Comparison of ENCODE assay signal across 23 mouse cellular contexts in the genomic region with DNA sequence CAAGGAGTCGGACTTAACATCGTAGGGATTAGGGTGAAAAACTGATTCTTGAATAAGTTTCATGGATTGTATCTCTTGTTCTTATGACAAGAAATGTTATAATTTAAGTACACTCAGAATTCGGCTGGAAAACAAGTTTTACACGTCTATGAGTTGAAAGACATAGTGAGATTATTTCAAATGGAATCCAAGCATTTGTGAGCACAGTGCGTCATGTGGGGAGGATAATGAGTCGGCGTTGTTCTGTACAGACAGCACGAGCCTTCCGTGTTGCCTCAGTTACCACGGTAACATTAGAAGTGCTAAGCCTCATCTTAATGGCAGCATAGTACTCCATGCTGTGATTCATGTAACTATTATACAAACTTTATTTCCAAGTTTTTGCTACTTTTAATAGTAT. TPM values are rescaled to one million over a fixed set of nuclear protein-coding genes. Genes with fewer than 3 reads are reported as not detected.
A peak's percentile ranks its signal among the peaks of the same experiment; 100 is the strongest.
DNase-seq lines count a peak whose midpoint lies in the region; ATAC-seq and TF ChIP-seq lines count a peak whose summit lies in the region.
"Had no signal": no experiment of that assay in that cellular context is flagged by ENCODE, and none has a peak within 500 bp of the region (broad histone marks: within the 10 kb centered on the region; RNA-seq: fewer than 3 reads in every experiment).

No protein-coding gene starts in this region.

- H3K4me1 ChIP-seq in neural tube, embryonic 13.5 days (replicated peaks): peaks cover 16% of the 10 kb centered on the region
- H3K4me1 ChIP-seq in neural tube, embryonic 15.5 days: peaks cover 12% of the 10 kb centered on the region; the same call in 1 of the 2 replicates
- peaks cover 23% of the 10 kb centered on the region for H3K4me1 ChIP-seq in limb, embryonic 11.5 days (ENCODE audit: control insufficient read depth, insufficient read depth, low read length)
- H3K4me1 ChIP-seq in limb, embryonic 13.5 days: peaks cover 33% of the 10 kb centered on the region
- H3K4me1 ChIP-seq: forebrain, embryonic 13.5 days; forebrain, embryonic 15.5 days had no signal

- peak; percentile 94 for DNase-seq in adipocyte (ENCODE audit: low spot score)
- DNase-seq in limb, embryonic 11.5 days (ENCODE audit: low spot score): no peak
- DNase-seq in gastrocnemius, postnatal 10 days: no peak
- no peak for DNase-seq in layer of hippocampus, adult 2 months (ENCODE audit: low spot score in 2 of 2)
- no peak for DNase-seq in gastrocnemius, postnatal 4 days (ENCODE audit: low spot score in 2 of 2)
- DNase-seq: adrenal gland, adult 2 months; adrenal gland, postnatal 10 days; adrenal gland, postnatal 25 days; cerebellum, adult 11 months; cerebellum, adult 18-20 months; cerebellum, adult 8-10 months; cerebellum, adult 9-11 months; cerebellum, postnatal 14 days; cerebellum, postnatal 36 days had no signal

- H3K27ac ChIP-seq in neural tube, embryonic 13.5 days (replicated peaks): no peak overlapping the region
- no peak overlapping the region for H3K27ac ChIP-seq in neural tube, embryonic 15.5 days (replicated peaks)
- H3K27ac ChIP-seq in limb, embryonic 11.5 days (replicated peaks; ENCODE audit: low read depth, low read length): 0 out of 2 replicates have a peak overlapping the region, but pooled peaks have one; percentile 10
- 0 out of 2 replicates have a peak overlapping the region, but pooled peaks have one; percentile 2 for H3K27ac ChIP-seq in limb, embryonic 13.5 days
- no peak overlapping the region for H3K27ac ChIP-seq in layer of hippocampus, adult 2 months
- H3K27ac ChIP-seq: embryonic facial prominence, embryonic 10.5 days; embryonic facial prominence, embryonic 12.5 days; forebrain, embryonic 13.5 days; forebrain, embryonic 15.5 days had no signal

- peak; percentile 36; the same call in 1 of the 2 replicates for ATAC-seq in neural tube, embryonic 13.5 days (ENCODE audit: low read depth)
- ATAC-seq in neural tube, embryonic 15.5 days (ENCODE audit: low FRiP score): no peak
- ATAC-seq in limb, embryonic 11.5 days (ENCODE audit: insufficient number of reproducible peaks, low FRiP score, low TSS enrichment, low read depth): no peak
- ATAC-seq in limb, embryonic 13.5 days (ENCODE audit: low FRiP score, low read depth): no peak
- ATAC-seq: activated CD4-positive, CD25-positive, alpha-beta regulatory T cell, adult 4 months; forebrain, embryonic 13.5 days; forebrain, embryonic 15.5 days had no signal

- H3K9ac ChIP-seq in neural tube, embryonic 13.5 days: no peak overlapping the region
- no peak overlapping the region for H3K9ac ChIP-seq in neural tube, embryonic 15.5 days (replicated peaks)
- no peak overlapping the region for H3K9ac ChIP-seq in limb, embryonic 11.5 days (ENCODE audit: low read length)
- H3K9ac ChIP-seq in limb, embryonic 13.5 days: no peak overlapping the region
- H3K9ac ChIP-seq: embryonic facial prominence, embryonic 12.5 days; forebrain, embryonic 13.5 days; forebrain, embryonic 15.5 days; forebrain, postnatal 0 days had no signal

- no peaks in the 10 kb centered on the region for H3K9me3 ChIP-seq in neural tube, embryonic 13.5 days
- H3K9me3 ChIP-seq in neural tube, embryonic 15.5 days (replicated peaks): no peaks in the 10 kb centered on the region
- H3K9me3 ChIP-seq in limb, embryonic 11.5 days (ENCODE audit: control insufficient read depth, low read length): no peaks in the 10 kb centered on the region
- no peaks in the 10 kb centered on the region for H3K9me3 ChIP-seq in limb, embryonic 13.5 days
- H3K9me3 ChIP-seq: embryonic facial prominence, embryonic 10.5 days; embryonic facial prominence, embryonic 12.5 days; forebrain, embryonic 13.5 days; forebrain, embryonic 15.5 days had no signal

- no peak for TF ChIP-seq CTCF in layer of hippocampus, adult 2 months (conservative IDR thresholded peaks at IDR 0.05)

- H3K36me3 ChIP-seq in neural tube, embryonic 13.5 days: no peaks in the 10 kb centered on the region
- H3K36me3 ChIP-seq in neural tube, embryonic 15.5 days: no peaks in the 10 kb centered on the region
- no peaks in the 10 kb centered on the region for H3K36me3 ChIP-seq in limb, embryonic 11.5 days (ENCODE audit: control insufficient read depth, insufficient read depth, low read length)
- H3K36me3 ChIP-seq in limb, embryonic 13.5 days: no peaks in the 10 kb centered on the region
- H3K36me3 ChIP-seq: embryonic facial prominence, embryonic 10.5 days; embryonic facial prominence, embryonic 12.5 days; forebrain, embryonic 15.5 days had no signal

- no peaks in the 10 kb centered on the region for H3K27me3 ChIP-seq in neural tube, embryonic 13.5 days
- H3K27me3 ChIP-seq in neural tube, embryonic 15.5 days (replicated peaks): no peaks in the 10 kb centered on the region
- no peaks in the 10 kb centered on the region for H3K27me3 ChIP-seq in limb, embryonic 11.5 days (ENCODE audit: control insufficient read depth, insufficient read depth, low read length)
- no peaks in the 10 kb centered on the region for H3K27me3 ChIP-seq in limb, embryonic 13.5 days
- H3K27me3 ChIP-seq: embryonic facial prominence, embryonic 12.5 days; forebrain, embryonic 13.5 days; forebrain, embryonic 15.5 days had no signal

- no peak overlapping the region for H3K4me2 ChIP-seq in neural tube, embryonic 13.5 days
- no peak overlapping the region for H3K4me2 ChIP-seq in neural tube, embryonic 15.5 days
- H3K4me2 ChIP-seq in limb, embryonic 11.5 days (ENCODE audit: low read depth, severe bottlenecking): no peak overlapping the region
- H3K4me2 ChIP-seq in limb, embryonic 13.5 days (replicated peaks): peak overlapping the region; percentile 31; the same call in 1 of the 2 replicates
- H3K4me2 ChIP-seq: embryonic facial prominence, embryonic 12.5 days; forebrain, embryonic 13.5 days; forebrain, embryonic 15.5 days had no signal

- H3K4me3 ChIP-seq in neural tube, embryonic 13.5 days: no peak overlapping the region
- H3K4me3 ChIP-seq in neural tube, embryonic 15.5 days (replicated peaks): no peak overlapping the region
- H3K4me3 ChIP-seq in limb, embryonic 11.5 days (ENCODE audit: low read depth, low read length): no peak overlapping the region
- no peak overlapping the region for H3K4me3 ChIP-seq in limb, embryonic 13.5 days
- no peak overlapping the region for H3K4me3 ChIP-seq in layer of hippocampus, adult 2 months
- H3K4me3 ChIP-seq: embryonic facial prominence, embryonic 10.5 days; embryonic facial prominence, embryonic 12.5 days; forebrain, embryonic 13.5 days; forebrain, embryonic 15.5 days had no signal

- WGBS in neural tube, embryonic 13.5 days: 64% methylated on average over 10 of the region's 10 CpGs
- 62% methylated on average over 10 of the region's 10 CpGs for WGBS in neural tube, embryonic 15.5 days
- 87% methylated on average over 10 of the region's 10 CpGs for WGBS in limb, embryonic 11.5 days
- WGBS in limb, embryonic 13.5 days: 82% methylated on average over 10 of the region's 10 CpGs

RNA-seq across cellular contexts. Expression of a gene that starts 42.0 kb away (rescaled TPM):
- 6.2 and 6.9 TPM in 2 replicates for polyA plus RNA-seq in neural tube, embryonic 13.5 days (2015; fragmentation: Nextera tagmentation; extraction: Ambion mirVana)
- 4.1 and 12.9 TPM in 2 replicates for polyA plus RNA-seq in neural tube, embryonic 15.5 days (2015; fragmentation: Nextera tagmentation; extraction: Ambion mirVana)
- polyA plus RNA-seq in limb, embryonic 11.5 days (2014; fragmentation: Nextera tagmentation; extraction: Ambion mirVana): 38.3 and 45.1 TPM in 2 replicates
- 40.5 and 42.8 TPM in 2 replicates for polyA plus RNA-seq in limb, embryonic 13.5 days (2015; fragmentation: Nextera tagmentation; extraction: Ambion mirVana)
- 1 to 10 TPM; 9.3 to 10.0 TPM for total RNA-seq in gastrocnemius, postnatal 10 days (2021)
- total RNA-seq in layer of hippocampus, adult 2 months (2021): 1 to 10 TPM; 8.5 to 9.7 TPM
- 10 to 100 TPM; 13.2 to 14.0 TPM for total RNA-seq in gastrocnemius, postnatal 4 days (2021)

Comparison
In these comparisons a context has a peak if more than half of its experiments do, and no peak if none do; other contexts are left out.
1. H3K27ac ChIP-seq: peak in limb, embryonic 11.5 days (single experiment) and limb, embryonic 13.5 days (single experiment); none in neural tube, embryonic 13.5 days (single experiment), neural tube, embryonic 15.5 days (single experiment) and layer of hippocampus, adult 2 months (single experiment).